Comparison of ENCODE assay signal across 10 mouse cellular contexts in the genomic region with DNA sequence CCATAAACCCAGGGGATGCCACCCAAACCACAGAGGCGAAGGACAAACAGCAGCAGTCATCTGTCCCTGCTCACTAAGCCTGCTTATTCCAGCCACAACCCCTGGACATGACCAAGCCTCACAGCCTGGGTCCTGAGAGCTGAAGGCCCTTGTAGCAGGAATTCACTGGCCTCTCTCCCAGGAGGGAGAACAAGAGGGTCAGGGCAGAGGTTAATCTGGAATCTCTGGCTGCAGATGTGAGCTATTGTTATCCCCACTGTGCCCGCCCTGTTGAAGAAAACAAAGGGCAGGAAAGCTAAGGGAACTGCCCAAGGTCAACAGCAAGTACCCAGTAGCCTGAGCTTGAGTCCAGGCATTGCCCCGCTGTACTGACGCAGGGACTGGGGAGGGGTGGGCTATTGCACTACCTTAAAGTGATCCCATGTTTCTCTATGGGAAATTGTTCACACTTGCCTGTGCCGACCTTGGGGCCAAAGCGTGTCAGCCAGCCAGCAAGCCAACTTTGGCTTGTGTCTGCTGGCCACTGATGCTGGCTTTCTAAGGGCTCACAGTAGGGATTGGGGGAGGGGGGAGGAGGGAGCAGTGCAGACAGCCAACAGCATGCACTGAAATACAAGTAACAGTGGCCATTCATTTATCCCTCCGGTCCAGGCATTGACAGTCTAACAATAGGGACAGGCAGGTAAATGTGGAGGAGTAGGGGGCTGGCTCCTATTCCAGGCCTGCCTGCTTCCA. TPM values are rescaled to one million over a fixed set of nuclear protein-coding genes. Genes with fewer than 3 reads are reported as not detected.
DNase-seq lines count a peak whose midpoint lies in the region.
"Had no signal": no experiment of that assay in that cellular context is flagged by ENCODE, and none has a peak within 500 bp of the region (broad histone marks: within the 10 kb centered on the region; RNA-seq: fewer than 3 reads in every experiment).

No protein-coding gene starts in this region.

- DNase-seq in heart, adult 11 months, result peak; percentile 97
- DNase-seq in heart, postnatal 25 days (ENCODE audit: low spot score), result no peak
- DNase-seq in R1 (ENCODE audit: low read depth, low spot score), result peak; percentile 44
- DNase-seq in heart, adult 18-20 months, result peak; percentile 54 to 80
- peak; percentile 41 for DNase-seq in heart, postnatal 4 days
- no peak for DNase-seq in left cerebral cortex, adult 9 months (ENCODE audit: low spot score in 2 of 2)
- no peak for DNase-seq in layer of hippocampus, adult 9-11 months
- DNase-seq: gastrocnemius, postnatal 25 days; kidney, adult 11 months; thymus, adult 18-20 months had no signal

- intact Hi-C loops in heart, postnatal 25 days (cut with DNase I), result no loop called here

RNA-seq across cellular contexts. Expression of a gene that starts 17.4 kb away (rescaled TPM):
- total RNA-seq in heart, postnatal 25 days (2021), result 10 to 100 TPM; 17.7 to 18.3 TPM
- total RNA-seq in heart, adult 18-20 months (2021), result 10 to 100 TPM; 18.6 to 20.9 TPM
- total RNA-seq in heart, postnatal 4 days (2021), result 10 to 100 TPM; 16.8 to 17.6 TPM

Comparison
In these comparisons a context has a peak if more than half of its experiments do, and no peak if none do; other contexts are left out.
1. DNase-seq: peak in heart, adult 11 months (single experiment), R1 (single experiment), heart, adult 18-20 months (2 of 2) and heart, postnatal 4 days (single experiment); none in heart, postnatal 25 days (single experiment), left cerebral cortex, adult 9 months (0 of 2) and layer of hippocampus, adult 9-11 months (single experiment).